Mouse (Mus musculus) mesoderm, embryonic 11.5 days (tissue): Measurements from ENCODE around the gene Nup35.

Source experiments
- DNase-seq: peaks from one replicate; pipeline ENCODE4 v3.0.0-alpha.2; 2012; ENCODE audit warnings: low read depth, low spot score

The Nup35 gene

DNA sequence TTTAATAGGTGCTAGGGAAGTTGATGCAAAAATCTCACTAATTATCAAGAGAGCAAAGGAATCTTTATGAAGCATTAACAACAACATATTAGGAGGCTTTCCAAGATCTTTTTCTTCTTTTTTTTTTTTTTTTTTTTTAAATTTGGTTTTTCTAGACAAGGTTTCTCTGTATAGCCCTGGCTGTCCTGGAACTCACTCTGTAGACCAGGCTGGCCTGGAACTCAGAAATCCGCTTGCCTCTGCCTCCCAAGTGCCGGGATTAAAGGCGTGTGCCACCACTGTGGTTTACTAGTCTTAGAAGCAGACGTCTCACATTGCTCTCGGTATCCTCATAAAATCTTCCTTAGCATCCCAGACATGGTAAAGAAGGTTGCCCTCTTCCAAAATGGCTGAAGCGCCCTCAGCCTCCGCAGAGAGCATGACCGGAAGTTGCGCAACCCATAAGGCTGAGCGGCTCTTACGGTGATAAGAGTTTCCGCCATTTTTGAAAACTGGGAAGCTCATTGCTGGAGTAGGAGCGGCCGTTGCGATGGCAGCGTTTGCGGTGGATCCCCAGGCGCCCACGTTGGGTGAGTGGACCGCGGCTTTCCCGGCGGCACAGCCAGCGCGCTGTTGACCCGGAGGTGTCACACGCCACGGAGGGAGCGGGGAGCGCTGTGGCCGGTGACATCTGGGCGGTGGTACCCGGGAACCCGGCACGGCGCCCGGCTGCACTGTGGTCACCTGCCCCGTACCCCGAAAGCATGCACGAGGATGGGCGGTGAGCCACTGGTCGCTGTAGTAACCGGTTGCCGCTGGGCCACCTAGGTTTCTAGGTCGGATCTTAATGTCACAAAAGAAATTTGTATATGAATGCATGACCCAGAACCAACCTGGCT lies 21.6 kb downstream of the Nup35 start:
- peak; percentile 95 for DNase-seq

DNA sequence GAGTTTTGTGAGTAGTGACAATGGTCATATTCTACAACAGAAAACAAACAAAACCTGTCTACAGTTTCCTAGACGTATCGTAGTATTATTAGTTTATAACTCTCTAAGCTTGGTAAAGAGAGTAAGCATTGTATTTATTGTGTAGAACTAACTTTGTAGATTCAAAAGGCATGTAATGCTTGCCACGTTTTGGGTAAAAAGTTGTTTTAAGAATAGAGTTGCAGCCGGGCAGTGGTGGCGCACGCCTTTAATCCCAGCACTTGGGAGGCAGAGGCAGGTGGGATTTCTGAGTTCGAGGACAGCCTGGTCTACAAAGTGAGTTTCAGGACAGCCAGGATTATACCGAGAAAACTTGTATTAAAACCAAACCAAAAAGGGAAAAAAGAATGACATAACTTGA lies 22.4 kb downstream of the Nup35 start:
- no peak for DNase-seq

DNA sequence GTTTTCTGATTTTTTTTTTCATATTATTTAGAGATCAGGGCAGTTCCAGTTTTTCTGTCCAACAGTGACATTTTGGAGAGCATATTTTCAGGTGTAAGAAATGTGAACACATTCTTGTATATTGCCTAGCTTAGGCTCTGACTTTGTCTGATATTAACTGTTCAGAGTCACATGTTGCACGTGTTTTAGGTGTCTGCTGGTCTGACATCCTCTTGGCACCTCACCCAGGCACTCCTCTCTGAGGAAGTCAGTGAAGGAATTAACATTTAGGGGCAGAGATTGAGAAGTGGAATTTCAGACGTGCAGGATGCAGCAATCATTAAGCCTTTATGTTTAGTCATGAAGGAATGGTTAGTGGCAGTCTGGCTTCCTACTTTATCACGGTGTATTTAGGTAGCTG lies 22.8 kb downstream of the Nup35 start:
- no peak for DNase-seq

DNA sequence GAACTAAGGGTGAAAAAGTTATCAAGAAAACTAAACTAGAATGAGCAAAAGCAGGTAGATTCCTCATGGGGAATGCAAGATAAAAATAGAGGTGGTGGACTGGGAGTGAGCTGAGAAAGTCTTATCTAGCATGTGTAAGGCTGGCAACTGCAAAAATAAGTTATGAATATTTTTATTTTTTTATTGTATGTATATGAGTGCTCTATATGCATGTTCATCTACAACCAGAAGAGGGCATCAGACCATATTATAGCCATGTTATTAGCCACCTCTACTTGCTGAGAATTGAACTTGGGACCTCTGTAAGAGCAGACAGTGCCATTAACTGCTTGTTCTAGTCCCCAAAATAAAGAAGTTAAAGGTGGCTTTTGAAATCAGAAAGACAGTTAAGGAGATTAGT lies 44.4 kb downstream of the Nup35 start:
- DNase-seq, result no peak

DNA sequence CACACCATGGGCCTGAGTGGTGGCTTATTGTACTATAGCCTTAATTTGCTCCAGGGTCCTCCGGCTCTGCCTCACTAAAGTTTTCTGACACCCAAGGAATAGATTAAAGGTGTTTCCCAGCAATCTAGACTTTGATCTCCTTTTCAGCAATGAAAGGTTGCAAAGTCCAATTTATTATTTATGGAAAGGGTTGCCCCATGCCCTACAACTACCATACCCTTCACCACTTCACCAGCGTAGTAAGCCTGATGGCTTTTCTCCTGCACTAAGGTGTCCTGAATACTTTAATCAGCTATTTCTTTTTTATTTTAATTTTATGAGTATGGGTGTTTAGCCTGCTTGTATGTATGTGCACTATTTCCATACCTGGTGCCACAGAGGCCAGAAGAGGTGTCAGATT lies 45.6 kb downstream of the Nup35 start:
- no peak for DNase-seq

DNA sequence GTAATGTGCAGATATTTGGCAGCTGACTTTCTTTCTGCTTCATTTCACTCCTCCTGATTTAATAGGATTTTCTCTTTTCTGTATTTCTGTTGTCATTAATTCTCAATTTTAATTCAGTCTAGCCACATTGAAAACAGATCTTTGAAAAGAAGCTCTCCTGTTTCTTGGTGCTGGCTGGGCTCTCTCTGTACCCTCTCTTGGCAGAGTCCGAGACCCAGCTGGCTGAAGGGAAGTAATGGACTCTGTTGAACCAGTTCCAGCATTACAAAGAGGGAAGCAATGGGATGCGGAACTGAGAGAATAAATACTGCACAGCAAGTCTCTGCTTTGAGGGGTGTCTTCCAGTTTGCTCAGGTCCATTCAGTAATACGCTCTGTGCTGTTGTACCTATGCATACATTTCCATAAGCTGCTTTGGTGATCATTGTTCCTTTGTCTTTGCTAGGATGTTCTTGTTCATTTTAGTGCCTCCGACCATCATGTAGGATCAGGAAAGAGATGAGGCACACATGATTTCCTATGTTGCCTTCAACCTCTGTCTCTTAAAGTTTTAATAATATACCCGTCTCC lies 50.4 kb downstream of the Nup35 start:
- no peak for DNase-seq

DNA sequence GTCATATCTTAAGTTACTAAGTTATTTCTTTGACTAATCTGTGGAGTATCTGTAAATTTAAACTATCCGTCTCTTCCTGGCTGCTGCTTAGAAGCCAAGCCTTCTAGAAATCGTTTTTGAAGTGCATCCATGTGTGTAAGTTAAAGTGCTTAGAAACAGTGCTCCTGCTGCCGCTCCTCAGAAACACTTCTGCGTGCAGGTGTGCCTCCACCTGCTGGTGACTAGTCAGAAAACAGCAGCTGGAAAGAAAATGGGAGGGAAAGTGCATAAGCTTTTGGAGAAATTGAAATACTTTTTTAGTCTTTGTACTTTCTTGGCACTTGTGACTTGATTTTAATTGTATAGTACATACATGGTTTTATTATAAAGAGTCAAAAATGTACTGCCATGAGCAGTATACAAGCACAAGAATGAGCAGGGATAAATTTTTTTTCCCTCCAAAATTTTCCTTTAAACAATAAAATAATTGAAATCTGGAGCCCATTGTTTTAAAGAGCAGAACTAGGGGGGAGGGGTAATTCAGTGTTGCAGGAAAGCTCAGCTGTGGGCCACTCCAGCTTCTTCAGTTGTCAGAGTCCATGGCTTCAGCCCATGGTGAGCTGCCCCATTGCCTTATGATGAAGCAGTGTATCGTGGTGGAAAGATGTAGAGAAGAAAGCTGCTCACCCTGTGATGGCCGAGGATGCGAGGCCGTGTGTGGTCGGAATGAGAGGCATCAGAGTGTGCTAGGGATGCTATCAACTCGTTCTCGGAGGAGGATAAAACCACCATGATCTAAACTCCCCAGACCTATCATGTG lies 53.0 kb downstream of the Nup35 start:
- no peak for DNase-seq

DNA sequence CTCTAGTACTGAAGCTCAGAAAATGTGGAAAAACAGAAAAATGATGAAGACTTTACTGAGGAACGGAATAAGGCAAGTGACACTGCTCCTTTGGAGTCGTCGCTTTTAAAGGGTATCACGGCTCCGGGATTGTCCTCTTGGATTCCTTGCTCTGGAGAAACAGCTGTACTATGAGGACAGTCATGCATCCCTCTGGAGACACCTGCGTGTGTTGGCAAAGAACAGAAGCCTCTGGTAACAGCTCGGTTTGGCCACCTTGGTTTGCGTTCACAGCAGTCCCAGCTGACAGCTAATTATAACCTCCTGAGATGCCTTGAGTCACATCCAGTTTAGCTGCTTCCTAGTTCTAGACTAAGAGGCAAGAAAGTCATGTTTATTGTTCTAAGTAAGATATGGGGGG lies 61.8 kb downstream of the Nup35 start:
- no peak for DNase-seq

DNA sequence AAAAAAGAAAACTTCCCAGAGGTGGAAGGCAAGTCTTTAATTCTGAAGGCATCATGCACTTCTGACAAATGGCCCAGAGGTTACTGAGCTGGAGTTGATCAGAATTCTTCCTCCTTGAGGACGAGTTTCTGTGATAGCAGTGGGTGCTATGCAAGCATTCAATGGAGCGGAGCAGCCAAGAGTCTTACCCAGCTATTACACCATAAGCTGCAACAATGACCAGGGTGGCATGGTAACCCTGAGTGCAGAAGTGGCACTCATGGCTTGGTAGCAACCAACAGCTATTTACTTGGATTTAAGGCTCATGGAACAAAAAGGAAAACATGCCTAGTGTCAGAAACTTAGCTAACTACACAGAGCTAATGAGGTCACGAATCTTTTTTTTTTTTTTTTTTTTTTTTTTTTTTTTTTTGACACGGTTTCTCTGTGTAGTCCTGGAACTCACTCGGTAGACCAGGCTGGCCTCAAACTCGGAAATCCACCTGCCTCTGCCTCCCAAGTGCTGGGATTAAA lies 66.7 kb downstream of the Nup35 start:
- DNase-seq, result no peak

DNA sequence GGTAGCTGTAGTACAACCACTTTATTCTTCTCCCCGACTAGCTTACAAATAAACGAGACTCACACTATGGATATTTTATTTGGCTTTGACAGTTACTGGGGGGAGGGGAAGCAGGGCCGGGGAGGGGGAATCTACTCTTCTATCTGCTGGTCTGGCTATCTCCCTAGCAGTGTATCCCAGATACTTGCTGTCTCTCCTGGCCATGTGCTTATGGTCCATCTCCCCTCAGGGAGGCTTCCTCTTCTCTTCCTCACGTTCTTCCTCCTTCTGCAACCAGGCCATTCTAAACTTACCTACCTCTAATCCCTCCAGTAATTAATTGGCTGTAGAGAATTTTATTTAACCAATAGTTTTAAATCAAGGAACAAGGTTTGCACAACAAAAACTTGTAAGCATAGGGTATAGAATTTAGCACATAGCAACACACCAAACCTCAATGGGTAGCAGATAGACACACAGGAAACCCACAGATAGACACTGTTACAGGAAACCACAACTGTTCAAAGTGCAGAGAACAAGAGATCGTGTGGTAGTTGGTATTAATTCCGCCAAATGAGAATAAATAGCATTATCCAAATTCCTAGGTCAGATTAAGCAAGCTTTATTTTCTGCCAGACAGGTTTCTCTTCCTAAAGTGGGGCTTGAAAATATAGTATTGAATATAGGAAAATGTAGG lies 67.5 kb downstream of the Nup35 start:
- no peak for DNase-seq

DNA sequence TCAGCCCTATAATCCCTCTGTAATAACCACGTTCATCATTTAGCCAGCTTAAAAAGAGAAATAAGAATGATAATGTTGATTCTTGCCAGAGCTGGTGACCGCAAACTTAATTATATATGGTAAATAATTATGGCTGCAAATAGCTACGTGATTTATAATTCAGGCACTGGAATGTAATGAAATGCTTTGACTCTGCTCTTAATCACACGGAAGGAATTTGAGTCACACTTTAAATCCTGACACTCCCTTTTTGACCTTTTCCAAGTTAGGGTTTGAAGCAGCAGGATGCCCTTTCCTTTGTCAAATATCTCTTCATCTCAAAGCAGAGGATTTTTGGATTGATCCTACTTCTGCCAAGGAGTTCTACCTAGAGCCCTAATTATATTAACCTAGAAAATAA lies 71.2 kb downstream of the Nup35 start:
- no peak for DNase-seq

DNA sequence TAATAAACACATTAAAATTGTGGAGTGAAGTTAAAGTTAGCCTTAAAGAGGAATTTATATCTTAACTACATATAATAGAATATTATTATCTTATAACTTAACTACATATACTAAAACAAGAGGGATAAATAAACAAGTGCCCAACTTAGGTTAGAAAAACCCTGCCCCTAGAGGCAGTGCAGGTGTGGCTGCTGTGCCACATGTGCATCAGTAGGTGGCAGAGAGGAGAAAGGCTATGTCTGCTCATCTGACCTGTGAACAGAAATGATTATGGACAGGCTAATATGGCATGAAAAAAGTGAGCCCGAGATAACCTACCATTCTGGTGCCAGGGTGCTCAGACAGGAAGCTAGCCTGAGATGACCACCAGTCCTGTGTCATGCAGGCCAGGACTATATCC lies 90.4 kb downstream of the Nup35 start:
- DNase-seq, result no peak
